Mouse (Mus musculus): ENCODE data around the gene Btbd9. TPM values are rescaled to one million over a fixed set of nuclear protein-coding genes. Genes with fewer than 3 reads are reported as not detected.

The Btbd9 gene
- total and polyA plus RNA-seq, 2 experiments = 12.7 to 12.8 TPM

DNA sequence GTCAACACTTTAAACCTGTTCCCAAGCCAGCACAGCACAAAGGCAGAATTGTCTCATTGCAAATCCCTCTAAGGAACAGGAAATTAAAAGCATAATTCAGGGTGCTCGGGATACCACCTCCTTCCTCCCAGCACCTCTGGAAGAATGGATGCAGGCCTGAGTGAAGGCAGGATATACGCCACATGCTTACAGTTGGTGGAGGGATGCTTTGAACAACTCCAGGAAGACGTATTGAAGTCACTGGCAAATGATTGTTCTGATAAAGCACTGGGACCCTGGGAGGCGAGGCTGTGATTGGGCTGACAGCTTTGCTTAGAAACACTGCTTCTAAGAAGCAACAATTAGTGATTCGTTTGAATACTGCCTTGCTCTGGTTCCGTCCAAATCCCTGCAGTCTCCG is 140.8 kb downstream of the Btbd9 start:
- WGBS = 86% methylated on average over 7 of the region's 7 CpGs

DNA sequence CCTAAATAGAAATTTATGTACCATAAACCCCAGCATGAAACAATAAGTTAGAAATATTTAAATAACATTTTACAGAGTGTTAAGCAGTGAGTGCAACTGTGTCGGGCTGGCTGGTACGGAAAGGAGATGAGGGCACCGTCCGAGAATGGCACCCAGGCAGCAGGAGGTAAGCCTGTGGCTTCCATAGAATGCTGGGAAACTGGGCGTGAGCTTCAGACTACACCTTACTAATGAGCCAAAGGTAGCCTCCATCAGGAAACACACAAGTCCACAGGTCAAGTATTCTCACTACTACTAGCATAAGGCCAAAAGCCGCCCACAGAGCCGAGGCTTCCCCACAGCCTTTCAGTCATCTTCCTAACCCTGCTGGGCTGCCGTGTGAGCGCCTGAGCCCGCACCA is 144.2 kb downstream of the Btbd9 start:
- TF ChIP-seq POLR2A (IDR thresholded peaks at IDR 0.05; ENCODE audit: extremely low read depth, insufficient read depth, low read length) = no peak
- TF ChIP-seq CTCF (IDR thresholded peaks at IDR 0.05; ENCODE audit: low read depth, low read length) = no peak
- H3K27ac ChIP-seq (replicated peaks; ENCODE audit: insufficient read depth, low read depth, low read length) = no peak overlapping the region
- WGBS = 94% methylated on average over 10 of the region's 10 CpGs

More for the DNA sequence above, 140.8 kb downstream of the Btbd9 start:
- Histone ChIP-seq H3K4me3 (ENCODE audit: insufficient read depth, low read depth, low read length) (no peak overlapping the region), H3K36me3 (ENCODE audit: control insufficient read depth, insufficient read depth, low read length) (no peaks in the 10 kb centered on the region), H3K4me1 (ENCODE audit: control insufficient read depth, insufficient read depth, low read length) (no peaks in the 10 kb centered on the region), H3K27ac (replicated peaks; ENCODE audit: insufficient read depth, low read depth, low read length) (no peak overlapping the region), H3K9ac (ENCODE audit: low read depth, low read length) (no peak overlapping the region), H3K79me2 (ENCODE audit: control insufficient read depth, insufficient read depth, low read length) (peaks cover 3% of the 10 kb centered on the region; the same call in 1 of the 2 replicates), H3K27me3 (ENCODE audit: control insufficient read depth, insufficient read depth, low read length) (no peaks in the 10 kb centered on the region)
- DNase-seq (ENCODE audit: extremely low read depth, low read depth, low spot score) = no peak
- TF ChIP-seq CTCF (IDR thresholded peaks at IDR 0.05; ENCODE audit: low read depth, low read length) (no peak), POLR2A (IDR thresholded peaks at IDR 0.05; ENCODE audit: extremely low read depth, insufficient read depth, low read length) (no peak)

DNA sequence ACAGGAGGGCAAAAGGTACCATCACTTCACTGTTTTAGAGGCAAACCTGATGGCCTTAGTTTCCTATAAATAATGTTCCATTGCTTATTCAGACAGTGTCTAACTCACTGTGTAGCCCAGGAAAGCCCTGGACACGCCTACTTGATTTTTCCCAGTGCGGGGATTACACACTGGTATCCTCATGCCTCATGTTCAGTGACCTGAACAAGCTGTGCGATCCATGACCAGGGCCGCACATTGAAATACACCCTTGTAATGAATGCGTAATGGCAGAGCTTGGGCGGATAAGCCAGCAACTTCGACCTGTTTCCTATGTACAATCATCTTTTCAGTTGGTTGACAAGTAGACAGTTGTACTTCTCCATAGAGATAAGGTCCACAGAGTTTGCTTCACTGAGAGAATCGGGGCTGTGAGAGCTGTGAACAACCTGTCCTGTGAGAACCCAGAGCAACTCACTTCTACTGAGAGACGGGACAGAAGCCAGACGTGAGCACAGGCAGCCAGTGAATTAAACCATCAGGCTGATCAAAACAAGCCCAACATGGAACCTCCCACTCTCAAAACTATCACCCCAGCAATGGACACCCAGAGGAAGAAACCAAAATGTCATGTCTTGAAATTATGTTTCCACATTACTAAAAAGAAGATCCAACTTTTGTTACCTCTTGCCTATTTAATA is 145.2 kb downstream of the Btbd9 start:
- no peak for TF ChIP-seq POLR2A (IDR thresholded peaks at IDR 0.05; ENCODE audit: extremely low read depth, insufficient read depth, low read length)
- no peak for TF ChIP-seq CTCF (IDR thresholded peaks at IDR 0.05; ENCODE audit: low read depth, low read length)
- Histone ChIP-seq H3K4me1 (ENCODE audit: control insufficient read depth, insufficient read depth, low read length) (no peaks in the 10 kb centered on the region), H3K4me3 (ENCODE audit: insufficient read depth, low read depth, low read length) (no peak overlapping the region), H3K79me2 (ENCODE audit: control insufficient read depth, insufficient read depth, low read length) (peaks cover 3% of the 10 kb centered on the region; the same call in 1 of the 2 replicates), H3K27ac (replicated peaks; ENCODE audit: insufficient read depth, low read depth, low read length) (no peak overlapping the region), H3K36me3 (ENCODE audit: control insufficient read depth, insufficient read depth, low read length) (no peaks in the 10 kb centered on the region), H3K27me3 (ENCODE audit: control insufficient read depth, insufficient read depth, low read length) (no peaks in the 10 kb centered on the region), H3K9ac (ENCODE audit: low read depth, low read length) (no peak overlapping the region)
- no peak for DNase-seq (ENCODE audit: extremely low read depth, low read depth, low spot score)
- 96% methylated on average over 10 of the region's 10 CpGs for WGBS

More for the DNA sequence above, 144.2 kb downstream of the Btbd9 start:
- peaks cover 3% of the 10 kb centered on the region; the same call in 1 of the 2 replicates for H3K79me2 ChIP-seq (ENCODE audit: control insufficient read depth, insufficient read depth, low read length)
- H3K9ac ChIP-seq (ENCODE audit: low read depth, low read length) = no peak overlapping the region
- no peak overlapping the region for H3K4me3 ChIP-seq (ENCODE audit: insufficient read depth, low read depth, low read length)
- no peaks in the 10 kb centered on the region for H3K27me3 ChIP-seq (ENCODE audit: control insufficient read depth, insufficient read depth, low read length)
- DNase-seq (ENCODE audit: extremely low read depth, low read depth, low spot score) = no peak
- H3K4me1 ChIP-seq (ENCODE audit: control insufficient read depth, insufficient read depth, low read length) = no peaks in the 10 kb centered on the region
- no peaks in the 10 kb centered on the region for H3K36me3 ChIP-seq (ENCODE audit: control insufficient read depth, insufficient read depth, low read length)

DNA sequence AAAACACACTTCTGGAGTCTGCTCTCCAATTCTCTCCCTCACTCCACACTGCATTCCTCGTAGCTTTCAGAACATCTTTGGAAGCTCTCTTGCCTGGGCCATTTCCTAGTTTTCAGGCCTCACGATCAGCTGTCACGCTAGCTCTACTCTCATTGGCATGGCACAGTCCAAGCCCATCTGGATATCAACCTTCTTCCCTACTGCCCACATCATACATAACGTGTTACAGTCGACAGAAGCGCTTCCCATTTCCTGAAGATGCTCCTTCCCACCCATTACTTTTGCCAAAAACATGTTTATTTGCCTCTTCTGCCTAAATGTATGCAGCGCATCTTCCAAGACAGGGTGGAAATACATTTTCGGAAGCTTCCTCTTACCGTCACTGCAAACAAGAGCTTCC is 147.6 kb downstream of the Btbd9 start:
- Histone ChIP-seq H3K9ac (ENCODE audit: low read depth, low read length) (no peak overlapping the region), H3K27me3 (ENCODE audit: control insufficient read depth, insufficient read depth, low read length) (no peaks in the 10 kb centered on the region), H3K36me3 (ENCODE audit: control insufficient read depth, insufficient read depth, low read length) (no peaks in the 10 kb centered on the region), H3K4me1 (ENCODE audit: control insufficient read depth, insufficient read depth, low read length) (no peaks in the 10 kb centered on the region), H3K27ac (replicated peaks; ENCODE audit: insufficient read depth, low read depth, low read length) (no peak overlapping the region), H3K4me3 (ENCODE audit: insufficient read depth, low read depth, low read length) (no peak overlapping the region), H3K79me2 (ENCODE audit: control insufficient read depth, insufficient read depth, low read length) (no peaks in the 10 kb centered on the region)
- 91% methylated on average over 9 of the region's 9 CpGs for WGBS
- DNase-seq (ENCODE audit: extremely low read depth, low read depth, low spot score) = no peak
- TF ChIP-seq CTCF (IDR thresholded peaks at IDR 0.05; ENCODE audit: low read depth, low read length) (no peak), POLR2A (IDR thresholded peaks at IDR 0.05; ENCODE audit: extremely low read depth, insufficient read depth, low read length) (no peak)

DNA sequence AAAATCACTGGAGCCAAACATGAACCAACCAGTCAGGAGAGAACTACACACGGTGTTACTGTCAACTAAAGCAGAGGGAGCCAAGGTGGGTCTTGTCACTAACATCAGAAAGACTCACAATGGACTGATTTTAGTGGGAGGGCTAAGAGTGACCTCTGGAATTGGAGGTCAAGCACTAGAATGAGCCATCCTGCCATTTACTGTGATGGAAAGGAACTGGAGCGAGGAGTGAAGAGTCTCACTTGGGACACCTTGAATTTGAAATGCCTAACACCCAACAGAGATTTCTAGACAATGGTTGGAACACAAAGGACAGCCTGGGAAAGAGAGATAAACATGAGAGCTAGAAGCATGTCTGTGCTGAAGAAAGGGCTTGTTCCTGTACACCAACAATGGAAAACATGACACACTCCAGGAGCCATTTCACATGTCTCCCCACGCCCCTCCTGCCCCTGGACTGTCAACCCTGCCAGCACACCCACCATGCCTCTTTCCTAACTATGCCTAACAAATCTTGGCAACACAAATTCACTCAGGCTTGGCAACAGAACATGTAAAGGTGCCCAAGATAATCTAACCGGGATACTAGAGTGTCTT is 152.9 kb downstream of the Btbd9 start:
- no peak overlapping the region for H3K9ac ChIP-seq (ENCODE audit: low read depth, low read length)
- no peak overlapping the region for H3K27ac ChIP-seq (replicated peaks; ENCODE audit: insufficient read depth, low read depth, low read length)
- peaks cover 3% of the 10 kb centered on the region; the same call in 1 of the 2 replicates for H3K79me2 ChIP-seq (ENCODE audit: control insufficient read depth, insufficient read depth, low read length)
- H3K27me3 ChIP-seq (ENCODE audit: control insufficient read depth, insufficient read depth, low read length) = no peaks in the 10 kb centered on the region
- no peaks in the 10 kb centered on the region for H3K36me3 ChIP-seq (ENCODE audit: control insufficient read depth, insufficient read depth, low read length)
- TF ChIP-seq CTCF (IDR thresholded peaks at IDR 0.05; ENCODE audit: low read depth, low read length) = no peak
- no peak for TF ChIP-seq POLR2A (IDR thresholded peaks at IDR 0.05; ENCODE audit: extremely low read depth, insufficient read depth, low read length)
- no peaks in the 10 kb centered on the region for H3K4me1 ChIP-seq (ENCODE audit: control insufficient read depth, insufficient read depth, low read length)
- no peak overlapping the region for H3K4me3 ChIP-seq (ENCODE audit: insufficient read depth, low read depth, low read length)
- 82% methylated on average over 4 of the region's 4 CpGs for WGBS
- no peak for DNase-seq (ENCODE audit: extremely low read depth, low read depth, low spot score)

DNA sequence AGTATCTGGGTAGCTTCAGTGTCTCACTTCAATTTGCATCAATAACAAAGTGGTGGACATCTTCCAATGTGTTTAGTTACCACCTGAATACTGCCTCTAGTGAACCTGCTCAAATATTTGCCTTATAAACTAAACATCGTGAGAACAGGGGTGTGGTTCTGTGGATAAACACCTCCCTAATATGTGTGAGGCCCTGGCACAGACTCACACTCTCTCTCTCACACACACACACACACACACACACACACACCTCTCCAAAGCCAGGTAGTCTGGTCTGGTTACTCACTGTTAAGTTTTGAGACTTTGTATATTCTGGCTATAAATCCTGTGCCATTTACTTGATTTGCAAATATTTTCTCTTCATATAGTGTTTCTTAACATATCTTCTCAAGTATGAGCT is 154.0 kb downstream of the Btbd9 start:
- no peaks in the 10 kb centered on the region for H3K4me1 ChIP-seq (ENCODE audit: control insufficient read depth, insufficient read depth, low read length)
- no peaks in the 10 kb centered on the region for H3K27me3 ChIP-seq (ENCODE audit: control insufficient read depth, insufficient read depth, low read length)
- H3K9ac ChIP-seq (ENCODE audit: low read depth, low read length) = no peak overlapping the region
- DNase-seq (ENCODE audit: extremely low read depth, low read depth, low spot score) = no peak
- H3K36me3 ChIP-seq (ENCODE audit: control insufficient read depth, insufficient read depth, low read length) = no peaks in the 10 kb centered on the region
- WGBS = 29% methylated on average over 1 of the region's 1 CpGs
- H3K4me3 ChIP-seq (ENCODE audit: insufficient read depth, low read depth, low read length) = no peak overlapping the region
- no peak overlapping the region for H3K27ac ChIP-seq (replicated peaks; ENCODE audit: insufficient read depth, low read depth, low read length)
- H3K79me2 ChIP-seq (ENCODE audit: control insufficient read depth, insufficient read depth, low read length) = peaks cover 3% of the 10 kb centered on the region; the same call in 1 of the 2 replicates
- no peak for TF ChIP-seq CTCF (IDR thresholded peaks at IDR 0.05; ENCODE audit: low read depth, low read length)
- TF ChIP-seq POLR2A (IDR thresholded peaks at IDR 0.05; ENCODE audit: extremely low read depth, insufficient read depth, low read length) = no peak
